Mouse (Mus musculus): Measurements from ENCODE around the gene Nlgn2. TPM values are rescaled to one million over a fixed set of nuclear protein-coding genes. Genes with fewer than 3 reads are reported as not detected.
"Not testable (repeated sequence)": the region's sequence is repeated elsewhere in the genome, so short reads cannot be mapped to it uniquely, and the experiment has no call there.

The Nlgn2 gene
- polyA plus RNA-seq, 1 experiment from 2014 or later: 1.6 TPM

GRCm38 (mm10) chr11:69863729-69864128 is 26.1 kb upstream of the Nlgn2 start:
- not testable (repeated sequence) for H3K4me2 ChIP-seq; H3K36me3 ChIP-seq; H3K4me1 ChIP-seq (replicated peaks); H3K27ac ChIP-seq; H3K27me3 ChIP-seq; H3K9me3 ChIP-seq (replicated peaks); ATAC-seq (replicated peaks; ENCODE audit: insufficient number of reproducible peaks, insufficient read depth, low FRiP score, low read depth); H3K4me3 ChIP-seq; H3K9ac ChIP-seq
- WGBS: 60% methylated on average over 3 of the region's 3 CpGs

GRCm38 (mm10) chr11:69858113-69858998 is 20.8 kb upstream of the Nlgn2 start, which contains the start of gene Tnk1:
Gene Tnk1, minus strand, starts transcription at chr11:69858730.
- no peak for ATAC-seq (replicated peaks; ENCODE audit: insufficient number of reproducible peaks, insufficient read depth, low FRiP score, low read depth)
- Histone ChIP-seq H3K36me3 (no peaks in the 10 kb centered on the region), H3K4me1 (replicated peaks) (peaks cover 15% of the 10 kb centered on the region), H3K9me3 (replicated peaks) (no peaks in the 10 kb centered on the region), H3K4me2 (peak within 1 kb of the TSS; percentile 19; the same call in 1 of the 2 replicates), H3K27me3 (peaks cover 29% of the 10 kb centered on the region), H3K9ac (no peak within 1 kb of the TSS), H3K4me3 (no peak within 1 kb of the TSS; the same call in 1 of the 2 replicates), H3K27ac (no peak within 1 kb of the TSS)
- WGBS: 23% methylated on average over 30 of the region's 30 CpGs

- Histone ChIP-seq H3K4me3 (no peak overlapping the region), H3K27ac (no peak overlapping the region)
- ATAC-seq (replicated peaks; ENCODE audit: insufficient number of reproducible peaks, insufficient read depth, low FRiP score, low read depth): peak; percentile 45; the same call in 1 of the 2 replicates
Measured at GRCm38 (mm10) chr11:69855347-69855746, 17.8 kb upstream of the Nlgn2 start.

GRCm38 (mm10) chr11:69854680-69855079 is 17.1 kb upstream of the Nlgn2 start:
- Histone ChIP-seq H3K9me3 (replicated peaks) (no peaks in the 10 kb centered on the region), H3K4me3 (no peak overlapping the region), H3K4me1 (replicated peaks) (peaks cover 25% of the 10 kb centered on the region), H3K27ac (no peak overlapping the region), H3K4me2 (no peak overlapping the region), H3K36me3 (peaks cover 26% of the 10 kb centered on the region), H3K9ac (no peak overlapping the region), H3K27me3 (peaks cover 26% of the 10 kb centered on the region)
- WGBS: 81% methylated on average over 10 of the region's 10 CpGs
- ATAC-seq (replicated peaks; ENCODE audit: insufficient number of reproducible peaks, insufficient read depth, low FRiP score, low read depth): no peak

More at GRCm38 (mm10) chr11:69855347-69855746, 17.8 kb upstream of the Nlgn2 start:
- H3K36me3 ChIP-seq: peaks cover 20% of the 10 kb centered on the region
- no peak overlapping the region for H3K4me2 ChIP-seq
- no peak overlapping the region for H3K9ac ChIP-seq
- no peaks in the 10 kb centered on the region for H3K9me3 ChIP-seq (replicated peaks)
- peaks cover 24% of the 10 kb centered on the region for H3K4me1 ChIP-seq (replicated peaks)
- whole genome bisulfite sequencing: 20% methylated on average over 16 of the region's 16 CpGs
- H3K27me3 ChIP-seq: peaks cover 29% of the 10 kb centered on the region

GRCm38 (mm10) chr11:69853994-69854393 is 16.4 kb upstream of the Nlgn2 start:
- peak; percentile 47; the same call in 1 of the 2 replicates for ATAC-seq (replicated peaks; ENCODE audit: insufficient number of reproducible peaks, insufficient read depth, low FRiP score, low read depth)
- H3K36me3 ChIP-seq: peaks cover 33% of the 10 kb centered on the region

GRCm38 (mm10) chr11:69850754-69851153 is 13.2 kb upstream of the Nlgn2 start:
- H3K27me3 ChIP-seq: no peaks in the 10 kb centered on the region
- no peak for ATAC-seq (replicated peaks; ENCODE audit: insufficient number of reproducible peaks, insufficient read depth, low FRiP score, low read depth)
- no peak overlapping the region for H3K9ac ChIP-seq
- WGBS: 75% methylated on average over 8 of the region's 8 CpGs
- no peak overlapping the region for H3K4me2 ChIP-seq
- no peak overlapping the region for H3K4me3 ChIP-seq
- peaks cover 40% of the 10 kb centered on the region for H3K4me1 ChIP-seq (replicated peaks)
- peaks cover 43% of the 10 kb centered on the region for H3K36me3 ChIP-seq
- no peak overlapping the region for H3K27ac ChIP-seq
- no peaks in the 10 kb centered on the region for H3K9me3 ChIP-seq (replicated peaks)

More at GRCm38 (mm10) chr11:69853994-69854393, 16.4 kb upstream of the Nlgn2 start:
- H3K4me1 ChIP-seq (replicated peaks): peaks cover 25% of the 10 kb centered on the region
- no peaks in the 10 kb centered on the region for H3K9me3 ChIP-seq (replicated peaks)
- WGBS: 36% methylated on average over 7 of the region's 7 CpGs
- no peak overlapping the region for H3K4me3 ChIP-seq
- H3K27me3 ChIP-seq: peaks cover 22% of the 10 kb centered on the region
- no peak overlapping the region for H3K4me2 ChIP-seq
- H3K9ac ChIP-seq: no peak overlapping the region
- H3K27ac ChIP-seq: no peak overlapping the region

- H3K4me1 ChIP-seq (replicated peaks): peaks cover 41% of the 10 kb centered on the region
Measured at GRCm38 (mm10) chr11:69849884-69850283, 12.3 kb upstream of the Nlgn2 start.

GRCm38 (mm10) chr11:69849128-69849527 is 11.5 kb upstream of the Nlgn2 start:
- WGBS: 79% methylated on average over 9 of the region's 9 CpGs
- no peaks in the 10 kb centered on the region for H3K9me3 ChIP-seq (replicated peaks)
- no peak for ATAC-seq (replicated peaks; ENCODE audit: insufficient number of reproducible peaks, insufficient read depth, low FRiP score, low read depth)
- peak overlapping the region; percentile 53; the same call in 1 of the 2 replicates for H3K27ac ChIP-seq
- H3K9ac ChIP-seq: no peak overlapping the region
- H3K4me3 ChIP-seq: no peak overlapping the region
- H3K36me3 ChIP-seq: peaks cover 43% of the 10 kb centered on the region
- no peaks in the 10 kb centered on the region for H3K27me3 ChIP-seq
- H3K4me1 ChIP-seq (replicated peaks): peaks cover 40% of the 10 kb centered on the region
- no peak overlapping the region for H3K4me2 ChIP-seq

More at GRCm38 (mm10) chr11:69849884-69850283, 12.3 kb upstream of the Nlgn2 start:
- peaks cover 43% of the 10 kb centered on the region for H3K36me3 ChIP-seq
- no peak for ATAC-seq (replicated peaks; ENCODE audit: insufficient number of reproducible peaks, insufficient read depth, low FRiP score, low read depth)
- H3K4me2 ChIP-seq: no peak overlapping the region
- H3K4me3 ChIP-seq: no peak overlapping the region
- no peaks in the 10 kb centered on the region for H3K27me3 ChIP-seq
- H3K27ac ChIP-seq: no peak overlapping the region
- WGBS: 92% methylated on average over 15 of the region's 15 CpGs
- no peaks in the 10 kb centered on the region for H3K9me3 ChIP-seq (replicated peaks)
- H3K9ac ChIP-seq: no peak overlapping the region

GRCm38 (mm10) chr11:69848021-69848420 is 10.4 kb upstream of the Nlgn2 start:
- no peak for ATAC-seq (replicated peaks; ENCODE audit: insufficient number of reproducible peaks, insufficient read depth, low FRiP score, low read depth)
- 94% methylated on average over 6 of the region's 6 CpGs for WGBS
- Histone ChIP-seq H3K4me1 (replicated peaks) (peaks cover 30% of the 10 kb centered on the region), H3K9ac (peak overlapping the region; percentile 76; the same call in 1 of the 2 replicates), H3K36me3 (peaks cover 43% of the 10 kb centered on the region), H3K4me3 (peak overlapping the region; percentile 88), H3K27ac (no peak overlapping the region), H3K4me2 (peak overlapping the region; percentile 82), H3K27me3 (no peaks in the 10 kb centered on the region), H3K9me3 (replicated peaks) (no peaks in the 10 kb centered on the region)

- H3K36me3 ChIP-seq: peaks cover 37% of the 10 kb centered on the region
- peak; percentile 29 for ATAC-seq (replicated peaks; ENCODE audit: insufficient number of reproducible peaks, insufficient read depth, low FRiP score, low read depth)
- no peaks in the 10 kb centered on the region for H3K27me3 ChIP-seq
- H3K27ac ChIP-seq: peak overlapping the region; percentile 97
- H3K9me3 ChIP-seq (replicated peaks): no peaks in the 10 kb centered on the region
- H3K4me2 ChIP-seq: peak overlapping the region; percentile 82
- peaks cover 29% of the 10 kb centered on the region for H3K4me1 ChIP-seq (replicated peaks)
- H3K4me3 ChIP-seq: peak overlapping the region; percentile 88
- WGBS: 11% methylated on average over 37 of the region's 37 CpGs
- H3K9ac ChIP-seq: peak overlapping the region; percentile 76
Measured at GRCm38 (mm10) chr11:69846738-69847688, 9.4 kb upstream of the Nlgn2 start.
